Mouse (Mus musculus) ES-E14 (cell line): ENCODE results near the gene Smoc1. TPM values are rescaled to one million over a fixed set of nuclear protein-coding genes. Genes with fewer than 3 reads are reported as not detected.

ENCODE experiments used
- DNase-seq: peaks from one replicate; pipeline ENCODE4 v3.0.0-alpha.2; 2013; ENCODE audit warnings: low read depth, low spot score
- H3K27ac ChIP-seq: 2 replicates; pipeline ENCODE4 v1.5.1; 2012; ENCODE audit warnings: low read depth, mild to moderate bottlenecking, low read length, moderate library complexity, mixed read lengths; ENCODE audit not compliant: poor library complexity, insufficient read depth, severe bottlenecking
- H3K36me3 ChIP-seq: 2 replicates; pipeline ENCODE4 v1.6.1; 2012; ENCODE audit warnings: mild to moderate bottlenecking, low read length, moderate library complexity, mixed read lengths; ENCODE audit not compliant: control insufficient read depth, poor library complexity, insufficient read depth, severe bottlenecking
- H3K4me1 ChIP-seq, 2 experiments: fragments of 150-350 bp in 1 of 2; sonication (generic) in 1 of 2; 2 replicates each; pipeline ENCODE4 v1.6.1; 2012; ENCODE audit warnings: low read length in 2 of 2, mild to moderate bottlenecking in 1 of 2, mixed read lengths in 1 of 2; ENCODE audit not compliant: control insufficient read depth in 2 of 2, insufficient read depth in 2 of 2, poor library complexity in 1 of 2
- H3K4me3 ChIP-seq, 2 experiments: fragments of 150-350 bp in 1 of 2; sonication (generic) in 1 of 2; 2 replicates each; pipeline ENCODE4 v1.5.1; 2012; ENCODE audit warnings: low read length in 2 of 2, low read depth in 1 of 2, mild to moderate bottlenecking in 1 of 2, mixed read lengths in 1 of 2; ENCODE audit not compliant: insufficient read depth in 1 of 2, poor library complexity in 1 of 2, severe bottlenecking in 1 of 2
- H3K9ac ChIP-seq: 2 replicates; pipeline ENCODE4 v1.6.1; 2012; ENCODE audit warnings: low read depth, mild to moderate bottlenecking, low read length, mixed read lengths; ENCODE audit not compliant: poor library complexity, insufficient read depth, severe bottlenecking
- H3K9me3 ChIP-seq: fragments of 150-350 bp; sonication (generic); 2 replicates; pipeline ENCODE4 v1.6.1; 2012; ENCODE audit warnings: low read depth, mild to moderate bottlenecking, low read length; ENCODE audit not compliant: control insufficient read depth, insufficient read depth
- CHD2 ChIP-seq: IDR thresholded peaks from 2 replicates; pipeline ENCODE4 v1.6.1; 2014; ENCODE audit warnings: mild to moderate bottlenecking, low read depth, low read length, inconsistent platforms
- HCFC1 ChIP-seq: IDR thresholded peaks from 2 replicates; pipeline ENCODE4 v1.6.1; 2012; ENCODE audit warnings: low read length, inconsistent platforms, borderline replicate concordance; ENCODE audit not compliant: insufficient read depth
- MAFK ChIP-seq: IDR thresholded peaks from 2 replicates; pipeline ENCODE4 v1.6.1; 2014; ENCODE audit warnings: mild to moderate bottlenecking, low read depth, low read length, inconsistent platforms; ENCODE audit not compliant: insufficient read depth
- ZC3H11A ChIP-seq: IDR thresholded peaks from 2 replicates; pipeline ENCODE4 v1.6.1; 2012; ENCODE audit warnings: low read depth, mild to moderate bottlenecking, inconsistent platforms, low read length, borderline replicate concordance
- ZNF384 ChIP-seq: IDR thresholded peaks from 2 replicates; pipeline ENCODE4 v1.6.1; 2012; ENCODE audit warnings: low read depth, low read length, inconsistent platforms
- in situ Hi-C, 2 experiments: fragments of 600-800 bp; cut with MboI; formaldehyde crosslinking; loops; one replicate each; pipeline ENCODE4 v1.15.1; 2025; ENCODE audit warnings: low sequenced_read_pairs in 2 of 2, inconsistent platforms in 1 of 2; ENCODE audit not compliant: unreplicated experiment in 2 of 2
- total RNA-seq: library from RNA; depleted of rRNA; stranded (reverse); fragments of 300-350 nt; gene quantifications from 2 replicates; pipeline ENCODE4 v1.2.3, GENCODE M21; 2012

Smoc1 gene
- total RNA-seq, 1 experiment = 15.3 TPM

DNA sequence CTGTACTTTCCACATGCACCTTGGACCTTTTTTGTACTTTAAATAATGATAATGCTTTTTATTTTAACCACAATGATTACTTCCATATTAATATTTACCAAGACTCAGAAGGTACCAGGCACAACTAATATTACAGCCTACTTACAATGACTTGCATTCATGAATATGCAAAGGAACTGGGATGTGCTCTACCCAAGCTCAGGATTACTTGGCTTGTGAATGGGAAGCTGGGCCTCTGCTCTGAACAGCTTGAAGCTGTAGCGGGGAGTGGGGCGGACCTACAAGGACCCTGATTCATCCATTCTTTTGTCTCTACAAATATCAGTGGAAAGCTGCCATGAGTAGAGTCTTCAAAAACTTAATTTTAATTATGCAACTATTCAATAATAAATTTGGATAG lies 47.5 kb downstream of the Smoc1 start:
- Histone ChIP-seq H3K4me3 (no peak overlapping the region), H3K4me1 (no peaks in the 10 kb centered on the region), H3K27ac (no peak overlapping the region), H3K9me3 (no peaks in the 10 kb centered on the region), H3K36me3 (no peaks in the 10 kb centered on the region), H3K9ac (no peak overlapping the region)
- TF ChIP-seq ZNF384 (no peak), MAFK (no peak), ZC3H11A (no peak), HCFC1 (no peak), CHD2 (no peak)
- in situ Hi-C loops = no loop called here
- no peak for DNase-seq

DNA sequence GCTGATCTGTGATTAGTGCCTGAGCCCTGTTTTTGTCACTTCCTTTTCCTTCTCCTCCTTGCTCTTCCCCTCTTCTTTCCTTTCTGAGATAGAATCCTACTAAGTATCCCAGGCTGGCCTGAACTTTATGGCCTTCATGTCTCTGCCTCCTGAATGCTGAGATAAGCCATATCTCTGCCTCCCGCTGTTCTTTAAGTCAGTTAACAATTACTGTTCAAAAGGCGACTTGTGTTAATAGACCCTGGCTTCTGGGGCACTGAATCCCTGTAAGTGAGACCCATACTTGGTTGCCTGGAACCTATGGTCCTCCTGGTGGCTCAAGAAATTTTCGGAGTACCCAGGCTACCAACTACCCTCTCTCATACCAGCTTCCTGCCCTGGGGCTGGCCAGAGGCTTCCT lies 48.3 kb downstream of the Smoc1 start:
- no peak overlapping the region for H3K9ac ChIP-seq
- no peaks in the 10 kb centered on the region for H3K9me3 ChIP-seq
- in situ Hi-C loops = no loop called here
- no peak overlapping the region for H3K4me3 ChIP-seq
- no peaks in the 10 kb centered on the region for H3K36me3 ChIP-seq
- TF ChIP-seq MAFK = no peak
- no peak for TF ChIP-seq HCFC1
- no peak for TF ChIP-seq CHD2
- no peak for TF ChIP-seq ZC3H11A
- no peak for TF ChIP-seq ZNF384
- H3K27ac ChIP-seq = no peak overlapping the region
- H3K4me1 ChIP-seq = no peaks in the 10 kb centered on the region
- DNase-seq = no peak

DNA sequence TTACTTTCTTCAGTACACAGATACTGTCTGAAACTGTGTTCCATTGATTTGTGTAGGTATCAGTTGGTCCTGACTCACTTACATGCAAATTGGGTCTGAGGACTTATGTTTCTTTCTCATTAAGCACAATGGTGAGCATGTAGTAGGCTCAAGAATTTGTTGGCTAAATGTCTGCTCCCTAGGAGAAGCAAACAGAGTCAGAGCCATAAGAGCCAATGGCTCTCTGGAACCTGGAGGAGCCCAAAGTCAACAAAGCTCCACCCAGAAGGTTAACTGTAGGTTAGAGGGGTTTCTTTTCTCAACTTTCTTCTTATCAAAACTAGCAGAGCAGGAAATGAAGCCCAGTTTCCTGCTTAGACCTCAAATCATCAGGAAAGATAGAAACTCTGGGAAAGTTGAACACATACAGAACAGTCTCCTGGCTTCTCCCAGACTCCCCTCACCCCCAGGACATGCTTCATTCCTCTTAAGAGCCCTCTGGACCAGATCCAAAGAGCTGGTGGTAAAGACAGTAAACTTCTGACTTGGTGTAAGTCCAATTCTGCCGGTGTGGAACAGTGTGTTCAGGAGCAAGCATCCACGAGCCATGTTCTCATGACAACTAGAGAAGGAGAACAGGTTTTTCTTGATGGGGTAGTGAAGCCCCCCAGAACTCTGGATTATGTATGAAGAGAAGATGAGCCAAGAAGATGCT lies 51.5 kb downstream of the Smoc1 start:
- TF ChIP-seq MAFK = no peak
- no peak for TF ChIP-seq HCFC1
- TF ChIP-seq ZC3H11A = no peak
- no peak for TF ChIP-seq CHD2
- TF ChIP-seq ZNF384 = no peak
- DNase-seq = no peak
- in situ Hi-C loops = no loop called here
- no peaks in the 10 kb centered on the region for H3K4me1 ChIP-seq
- no peak overlapping the region for H3K4me3 ChIP-seq
- H3K9ac ChIP-seq = no peak overlapping the region
- no peaks in the 10 kb centered on the region for H3K36me3 ChIP-seq
- no peaks in the 10 kb centered on the region for H3K9me3 ChIP-seq
- H3K27ac ChIP-seq = no peak overlapping the region

DNA sequence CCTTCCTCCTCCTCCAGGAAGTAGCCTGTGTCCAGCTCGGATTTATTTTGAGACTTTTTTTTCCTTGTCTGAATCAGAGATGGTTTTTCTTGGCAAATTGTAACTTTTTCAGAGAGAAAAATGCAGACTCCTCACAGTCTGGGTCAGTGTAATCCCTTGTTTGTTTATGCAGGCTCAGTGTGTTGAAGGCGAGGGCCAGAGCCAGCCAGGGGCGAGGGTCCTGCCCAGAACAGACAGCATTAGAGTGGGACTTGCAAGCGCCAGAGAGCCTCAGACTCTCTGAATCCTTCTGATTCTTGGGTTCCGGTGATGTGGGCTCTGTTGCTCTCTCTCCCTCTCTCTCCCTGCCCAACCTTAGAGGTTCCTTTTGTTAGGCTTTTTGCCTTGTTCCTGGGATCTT lies 53.7 kb downstream of the Smoc1 start:
- Histone ChIP-seq H3K4me1 (no peaks in the 10 kb centered on the region), H3K4me3 (no peak overlapping the region), H3K9me3 (no peaks in the 10 kb centered on the region), H3K27ac (no peak overlapping the region), H3K9ac (no peak overlapping the region), H3K36me3 (no peaks in the 10 kb centered on the region)
- in situ Hi-C loops = no loop called here
- TF ChIP-seq MAFK (no peak), HCFC1 (no peak), CHD2 (no peak), ZNF384 (no peak), ZC3H11A (no peak)
- no peak for DNase-seq

DNA sequence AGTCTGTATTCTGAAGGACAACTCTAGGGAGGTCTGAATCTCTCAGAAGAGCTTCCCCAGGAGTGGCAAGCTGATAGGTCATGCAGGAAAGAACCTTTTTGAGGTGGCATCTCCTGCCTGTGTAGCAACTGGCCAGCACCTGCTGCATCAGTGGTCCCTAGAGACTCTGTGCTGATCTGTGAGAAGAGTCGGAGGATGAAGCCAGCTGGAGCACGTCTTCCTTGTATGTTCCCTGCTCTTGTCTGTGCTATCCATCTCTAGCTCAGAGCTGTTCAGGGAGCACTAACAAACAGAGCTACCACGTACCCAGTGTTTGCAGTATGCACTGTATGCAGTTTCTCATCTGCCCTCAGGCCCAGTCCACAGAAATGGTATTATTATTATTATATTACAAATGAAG lies 54.4 kb downstream of the Smoc1 start:
- Histone ChIP-seq H3K9ac (no peak overlapping the region), H3K36me3 (no peaks in the 10 kb centered on the region), H3K4me3 (no peak overlapping the region), H3K4me1 (no peaks in the 10 kb centered on the region), H3K9me3 (no peaks in the 10 kb centered on the region), H3K27ac (no peak overlapping the region)
- TF ChIP-seq ZC3H11A (no peak), ZNF384 (no peak)
- in situ Hi-C loops = no loop called here
- no peak for DNase-seq
